Mouse (Mus musculus) layer of hippocampus, adult 9-10 months (tissue): Measurements from ENCODE around the gene Psmc5.
"Not testable (repeated sequence)": the region's sequence is repeated elsewhere in the genome, so short reads cannot be mapped to it uniquely, and the experiment has no call there.

Source experiments
- DNase-seq: peaks from one replicate; pipeline ENCODE4 v3.0.0; 2022; ENCODE audit warnings: low spot score

The Psmc5 gene

DNA sequence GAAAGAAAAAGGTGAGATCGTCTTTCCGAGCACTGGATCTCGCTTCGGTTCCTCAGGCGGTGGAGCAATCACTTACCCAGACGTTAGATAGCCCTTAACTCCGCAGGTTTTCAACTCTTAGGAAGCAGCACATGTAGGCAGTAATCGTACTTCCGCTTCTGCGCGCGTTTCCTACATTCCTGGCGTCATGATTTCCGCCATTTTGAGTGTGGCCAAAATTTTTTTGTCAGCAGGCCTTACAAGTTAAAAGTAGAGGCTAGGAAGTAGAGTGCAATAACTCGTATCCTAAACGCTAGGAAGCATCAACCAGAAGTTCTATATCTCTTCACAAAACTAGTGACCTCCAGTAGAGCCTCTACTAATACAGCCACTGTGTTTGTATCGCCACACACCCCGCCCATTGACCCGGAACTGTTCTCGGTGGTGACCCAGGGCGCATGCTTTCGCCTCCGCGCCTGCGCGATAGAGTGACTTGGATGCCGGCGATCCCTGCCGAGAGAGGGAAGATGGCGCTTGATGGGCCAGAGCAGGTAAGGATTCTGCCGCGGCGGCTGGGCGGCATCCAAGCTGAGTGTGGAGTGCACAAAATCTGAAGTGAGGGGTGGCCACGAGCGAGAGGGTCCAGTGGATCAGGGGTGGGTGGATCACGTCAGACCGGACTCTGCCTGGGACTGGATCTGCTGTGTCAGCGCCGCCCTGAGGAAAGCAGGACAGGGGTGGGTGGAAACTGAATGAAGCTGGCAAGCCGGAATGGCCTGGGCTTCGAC is at the start of gene Psmc5, which contains the start of gene Ftsj3:
Gene Psmc5, plus strand, starts transcription at position 470 of the 767 bp plus-strand sequence.
Gene Ftsj3, minus strand, starts transcription at position 395 of the 767 bp plus-strand sequence.
- DNase-seq = peak; percentile 99

DNA sequence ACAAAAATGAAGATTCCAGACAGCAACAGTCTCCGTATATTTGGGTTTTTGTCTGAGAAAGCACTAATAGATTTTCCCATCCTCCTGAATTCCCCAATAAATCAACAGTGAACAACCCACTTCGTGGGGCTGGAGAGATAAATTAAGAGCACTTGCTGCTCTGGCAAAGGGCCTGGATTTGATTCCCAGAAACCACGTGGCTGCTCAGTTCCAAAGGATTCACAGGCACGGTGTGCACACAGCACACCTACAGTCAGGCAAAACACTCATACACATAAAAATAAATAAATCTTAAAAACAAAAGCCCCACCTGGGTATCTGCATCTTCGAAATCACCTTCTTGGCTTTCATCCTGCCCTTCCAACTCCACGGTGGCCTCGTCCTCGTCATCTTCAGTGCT is 43.2 kb upstream of the Psmc5 start:
- DNase-seq = no peak

DNA sequence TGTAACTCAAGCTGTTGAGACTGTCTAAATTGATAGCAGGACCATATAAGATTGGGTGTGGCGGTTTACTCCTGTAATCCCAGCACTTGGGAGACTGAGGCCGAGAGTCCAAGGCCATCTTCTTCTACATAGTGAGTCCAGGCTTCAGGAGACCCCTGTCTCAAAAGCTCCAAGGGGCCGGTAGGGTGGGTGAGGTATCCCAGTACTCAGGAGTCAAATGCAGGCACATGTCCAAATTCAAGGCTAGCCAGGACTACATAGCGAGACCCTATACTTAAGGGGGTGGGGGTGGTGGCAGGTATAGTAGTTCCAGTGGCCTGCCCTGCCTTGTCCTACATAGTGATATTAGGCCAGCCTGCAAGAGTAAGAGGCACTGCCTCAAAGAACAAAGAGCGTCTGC is 41.1 kb upstream of the Psmc5 start:
- no peak for DNase-seq

DNA sequence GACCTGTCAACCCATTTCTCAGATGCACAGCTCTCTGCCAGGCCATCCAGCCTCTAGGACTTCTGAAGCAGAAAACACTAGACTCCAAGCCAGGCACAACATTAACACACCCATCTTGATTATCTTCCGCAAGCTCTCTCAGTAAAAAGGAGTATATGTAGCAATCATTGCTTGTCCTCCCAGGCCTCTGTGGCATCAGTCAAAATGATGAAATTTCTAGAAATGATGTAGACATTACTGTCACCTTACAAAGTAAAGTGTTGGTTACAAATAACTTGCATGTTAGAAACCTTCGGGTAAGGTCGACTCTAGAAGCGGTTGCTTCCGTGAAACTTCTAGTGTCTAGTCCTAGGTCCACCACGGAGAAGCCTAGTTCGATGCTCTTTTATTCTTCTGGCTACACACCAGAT is 40.5 kb upstream of the Psmc5 start:
- no peak for DNase-seq

DNA sequence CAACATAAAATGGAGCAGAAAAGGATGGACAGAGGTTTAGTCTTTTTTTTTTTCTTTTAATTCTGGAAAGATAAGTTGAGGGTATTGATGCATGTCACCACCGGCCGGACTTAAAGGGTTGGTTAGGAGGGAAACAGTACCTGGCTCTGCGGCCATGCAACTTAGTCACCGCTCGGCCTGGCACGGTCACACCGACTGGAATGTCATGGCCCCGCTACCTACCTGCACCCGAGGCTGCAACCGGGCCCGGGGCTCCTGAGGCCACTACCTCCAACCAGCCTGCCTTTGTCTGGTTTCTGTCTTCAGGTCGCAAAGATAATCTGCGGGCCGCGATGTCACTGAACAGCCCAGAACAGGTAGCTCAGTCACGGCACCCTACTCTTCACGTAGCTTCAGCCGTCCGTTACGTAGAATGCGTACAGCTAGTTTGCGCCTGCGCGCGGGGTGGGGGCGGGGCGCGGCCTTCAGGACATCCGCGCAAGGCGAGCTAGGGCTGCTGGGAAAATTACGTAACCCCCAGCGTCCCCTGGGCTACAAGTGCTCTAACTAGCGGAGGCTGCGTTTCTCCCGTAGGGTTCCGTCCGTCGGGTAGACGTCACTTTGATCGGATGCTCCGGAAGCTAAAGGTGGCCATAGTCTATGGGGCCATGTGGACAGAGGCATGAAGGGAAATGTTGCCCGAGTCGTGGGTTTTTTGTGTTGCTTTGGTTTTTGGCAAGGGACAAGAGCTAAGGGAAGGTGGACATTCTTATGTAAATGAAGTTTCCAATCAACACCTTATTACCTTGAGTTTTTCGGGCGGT is 39.8 kb upstream of the Psmc5 start, which contains the start of gene Ccdc47:
Gene Ccdc47, minus strand, starts transcription at position 418 of the 803 bp plus-strand sequence.
- peak; percentile 96 for DNase-seq

DNA sequence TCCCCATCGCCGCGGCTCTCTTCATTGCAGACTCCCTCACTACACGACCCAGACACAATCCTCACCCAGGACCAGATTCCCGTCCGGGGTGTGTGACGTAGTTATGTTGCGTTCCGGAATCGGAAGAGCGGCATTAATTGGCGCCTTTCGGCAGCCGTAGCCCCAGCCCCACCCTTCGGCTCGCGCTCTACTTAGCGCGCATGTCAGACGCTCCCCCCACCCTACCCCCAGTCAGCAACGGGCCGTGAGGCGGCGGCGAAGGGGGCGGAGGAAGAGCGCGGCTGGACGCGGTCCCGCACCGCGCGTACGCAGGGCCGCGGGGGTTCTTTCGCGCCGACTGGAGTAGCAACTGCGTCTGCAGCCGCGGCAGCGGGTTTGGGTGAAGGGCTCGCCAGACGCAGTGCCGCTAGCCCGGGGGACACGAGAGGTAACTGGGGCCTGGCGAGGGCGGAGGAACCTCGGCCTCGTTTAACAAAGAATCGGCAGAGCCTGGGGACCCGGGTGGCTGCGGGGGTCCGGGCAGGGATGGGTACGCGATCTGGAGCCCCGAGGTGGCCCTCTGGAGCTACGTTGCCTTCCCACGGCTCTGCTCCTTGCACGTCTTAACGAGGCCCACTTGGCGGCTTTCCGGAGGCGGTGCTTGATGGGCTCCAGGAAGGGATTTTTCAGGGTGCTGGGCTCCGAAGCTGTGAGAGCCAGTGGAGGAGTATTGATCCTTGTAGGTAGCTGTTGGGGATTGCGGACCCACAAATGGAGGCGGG is 39.0 kb upstream of the Psmc5 start, which contains the start of gene Ddx42:
Gene Ddx42, plus strand, starts transcription at position 197 of the 761 bp plus-strand sequence.
- peak; percentile 88 for DNase-seq

DNA sequence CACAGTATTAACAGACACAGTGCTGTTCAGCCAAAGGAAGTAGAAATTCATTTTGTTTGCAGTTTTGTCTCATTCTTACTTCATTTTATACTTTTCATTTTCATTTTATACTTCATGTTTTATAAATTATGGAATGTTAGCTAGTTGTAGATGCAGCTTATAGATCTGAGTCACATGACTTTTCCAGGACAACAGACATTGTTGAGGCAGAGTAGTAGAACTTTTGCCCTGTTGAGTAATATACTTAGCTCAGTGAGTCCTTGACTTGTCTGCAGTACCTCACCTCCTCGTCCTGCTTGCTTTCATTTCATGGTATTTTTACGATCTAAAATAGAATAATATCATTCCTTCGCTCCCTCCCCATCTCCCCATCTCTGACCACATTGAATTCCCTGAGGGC is 35.4 kb upstream of the Psmc5 start:
- no peak for DNase-seq

DNA sequence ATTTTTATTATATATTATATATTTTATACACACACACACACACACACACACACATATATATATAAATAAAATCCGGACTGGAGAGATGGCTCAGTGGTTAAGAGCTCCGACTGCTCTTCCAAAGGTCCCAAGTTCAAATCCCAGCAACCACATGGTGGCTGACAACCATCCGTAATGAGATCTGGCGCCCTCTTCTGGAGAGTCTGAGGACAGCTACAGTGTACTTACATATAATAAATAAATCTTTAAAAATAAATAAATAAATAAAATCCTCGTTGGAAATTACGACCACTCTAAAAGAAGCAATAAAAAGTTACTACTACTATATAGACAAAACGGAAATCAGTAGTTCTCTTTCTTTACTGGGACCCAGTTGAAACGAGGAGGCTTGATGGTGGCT is 22.0 kb upstream of the Psmc5 start:
- not testable (repeated sequence) for DNase-seq

DNA sequence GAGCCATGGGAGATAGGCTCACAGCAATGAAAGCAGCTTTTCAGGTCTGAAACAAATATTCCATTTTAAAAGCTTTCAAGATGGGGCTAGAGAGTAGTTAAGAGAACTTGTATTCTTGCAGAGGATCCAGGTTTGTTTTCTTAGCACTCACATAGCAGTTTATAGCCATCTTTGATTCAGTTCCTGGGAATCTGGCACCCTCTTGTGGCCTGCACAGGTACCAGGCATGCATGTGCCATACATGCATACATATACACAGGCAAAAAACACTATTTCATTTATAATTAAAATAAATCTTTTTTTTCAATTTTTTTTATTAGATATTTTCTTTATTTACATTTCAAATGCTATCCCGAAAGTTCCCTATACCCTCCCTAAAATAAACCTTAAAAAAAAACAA is 9.1 kb upstream of the Psmc5 start:
- no peak for DNase-seq

DNA sequence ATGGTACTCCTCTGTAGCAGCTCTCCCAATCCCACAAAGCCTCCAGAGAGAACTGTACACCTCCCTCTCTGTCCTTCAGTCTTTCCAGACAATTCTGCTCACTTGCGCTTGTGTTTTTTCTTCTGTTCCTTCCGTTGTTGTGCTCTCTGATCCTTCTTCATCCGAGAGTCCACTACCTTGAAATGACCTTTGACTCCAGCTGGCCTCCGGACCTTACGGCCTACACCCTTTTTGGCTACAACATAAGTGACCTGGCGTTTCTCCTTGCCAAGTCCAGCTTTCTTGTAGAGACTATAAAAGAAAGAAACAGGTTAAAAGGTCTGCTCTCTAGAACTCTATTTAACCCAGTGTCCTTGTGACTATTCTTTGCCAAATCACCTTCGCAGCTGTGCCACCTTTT is 6.6 kb upstream of the Psmc5 start:
- DNase-seq = no peak

DNA sequence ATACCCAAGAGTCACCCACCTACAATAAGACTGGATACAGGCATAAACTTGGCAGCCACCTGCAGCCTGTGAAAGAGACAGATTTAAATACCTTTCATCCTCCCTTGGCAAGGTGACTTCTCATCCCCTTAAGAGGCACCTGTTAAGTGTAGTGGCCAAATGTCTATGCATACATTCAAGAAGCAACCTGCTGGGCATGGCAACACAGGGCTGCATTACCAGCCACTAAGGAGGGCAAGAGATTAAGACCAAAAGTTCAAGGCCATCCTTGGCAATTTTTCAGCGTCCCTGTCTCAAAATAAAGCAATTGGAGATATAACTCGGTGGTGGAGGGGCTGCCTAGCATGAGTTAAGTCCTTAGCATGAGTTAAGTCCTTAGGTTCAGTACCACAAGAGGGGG is 1.2 kb upstream of the Psmc5 start:
- no peak for DNase-seq

DNA sequence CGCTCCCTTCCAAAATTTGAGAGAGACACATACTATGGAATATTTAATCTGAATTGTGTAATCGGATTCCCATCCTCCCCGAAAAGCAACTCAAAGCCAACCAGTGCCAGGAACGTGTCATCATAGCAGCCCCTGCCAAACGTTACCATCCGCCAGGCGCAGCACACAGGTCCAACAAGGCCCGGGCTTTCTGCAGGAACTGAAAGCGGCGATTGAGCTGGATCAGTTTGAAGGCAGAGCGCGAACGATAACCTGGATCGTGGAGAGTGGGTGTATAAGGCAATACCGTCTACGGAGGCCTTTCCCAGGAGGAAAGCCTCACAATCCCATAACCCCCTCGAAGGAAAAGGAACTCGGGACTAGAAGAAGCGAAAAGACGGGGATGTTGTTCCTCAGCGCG is 780 bp upstream of the Psmc5 start:
- no peak for DNase-seq

DNA sequence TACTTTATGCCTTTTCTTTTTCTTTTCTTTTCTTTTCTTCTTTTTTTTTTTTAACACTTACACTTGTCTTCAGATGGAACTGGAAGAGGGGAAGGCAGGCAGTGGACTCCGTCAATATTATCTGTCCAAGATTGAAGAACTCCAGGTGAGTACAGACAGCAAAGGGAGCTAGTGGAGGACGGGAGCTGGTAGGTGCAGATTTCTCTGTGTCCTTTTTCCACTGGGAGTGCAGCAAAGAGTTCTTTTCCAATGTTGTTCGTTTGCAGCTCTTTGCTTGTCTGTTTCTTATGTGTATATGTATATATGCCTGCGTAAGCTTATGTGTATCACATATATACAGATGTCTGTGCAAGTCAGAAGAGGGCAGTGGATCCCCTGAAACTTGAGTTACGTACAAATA is 821 bp downstream of the Psmc5 start:
- DNase-seq = no peak

DNA sequence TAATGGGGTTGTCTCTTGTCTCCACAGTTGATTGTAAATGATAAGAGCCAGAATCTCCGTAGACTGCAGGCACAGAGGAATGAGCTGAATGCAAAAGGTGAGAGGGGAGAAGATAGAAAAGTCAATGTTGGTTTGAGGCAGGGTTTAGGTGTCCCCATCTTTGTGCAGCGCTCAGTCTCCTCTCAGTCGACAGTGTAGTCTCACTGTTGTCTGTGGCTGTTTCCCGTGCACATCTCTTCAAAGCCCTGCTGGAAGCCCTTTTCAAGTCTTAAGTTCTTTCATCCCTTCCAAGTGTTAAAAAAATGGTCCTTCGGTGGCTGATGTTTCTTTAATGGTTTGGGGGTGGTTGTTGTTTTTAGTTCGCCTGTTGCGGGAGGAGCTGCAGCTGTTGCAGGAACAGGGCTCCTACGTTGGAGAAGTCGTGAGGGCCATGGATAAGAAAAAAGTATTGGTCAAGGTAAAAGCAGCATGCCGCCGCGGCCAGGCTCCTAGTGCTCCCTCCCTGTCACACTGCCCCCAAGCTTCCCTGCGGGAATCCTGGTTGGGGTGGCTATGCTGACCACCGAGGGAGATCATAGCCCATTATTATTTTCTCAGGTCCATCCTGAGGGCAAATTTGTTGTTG is 5.0 kb downstream of the Psmc5 start:
- no peak for DNase-seq

DNA sequence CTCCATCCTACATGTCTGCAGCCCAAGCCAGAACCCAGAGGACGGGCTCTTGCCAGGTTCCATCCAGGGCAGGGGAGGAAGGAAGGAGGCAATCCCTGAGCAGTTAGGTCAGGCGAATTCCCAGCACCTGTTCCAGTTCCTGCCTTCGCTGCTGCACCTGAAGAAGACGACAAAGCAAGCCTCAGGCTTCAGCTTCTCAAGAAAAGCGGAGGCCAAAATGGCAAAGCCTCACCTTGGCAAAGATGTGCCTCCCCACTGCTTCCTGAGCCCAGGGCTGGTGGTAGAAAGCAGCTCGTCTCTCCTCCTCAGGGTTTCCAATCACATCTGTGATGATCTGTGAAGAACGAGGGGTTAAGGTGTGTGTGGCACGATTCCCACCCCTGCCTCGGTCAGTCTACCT is 8.0 kb downstream of the Psmc5 start:
- DNase-seq = no peak

DNA sequence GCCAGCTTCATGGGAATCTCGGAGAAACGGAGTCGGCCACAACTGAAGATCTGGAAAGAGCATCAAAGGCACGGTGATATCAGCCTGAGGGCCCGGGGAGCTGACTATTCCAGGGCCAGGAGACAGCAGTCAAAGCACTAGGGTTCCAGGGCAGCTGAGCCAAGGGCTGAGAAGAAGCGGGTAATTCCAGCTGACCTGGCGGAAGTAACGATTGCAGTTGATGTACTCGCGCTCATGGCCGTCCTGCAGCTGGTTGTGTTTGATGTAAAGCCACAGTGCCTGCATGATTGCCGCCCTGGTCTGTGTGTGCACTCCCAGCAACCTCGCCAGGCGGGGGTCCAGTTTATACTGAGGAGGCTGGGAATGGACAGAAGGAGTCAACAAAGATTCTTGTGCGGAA is 9.0 kb downstream of the Psmc5 start:
- no peak for DNase-seq

DNA sequence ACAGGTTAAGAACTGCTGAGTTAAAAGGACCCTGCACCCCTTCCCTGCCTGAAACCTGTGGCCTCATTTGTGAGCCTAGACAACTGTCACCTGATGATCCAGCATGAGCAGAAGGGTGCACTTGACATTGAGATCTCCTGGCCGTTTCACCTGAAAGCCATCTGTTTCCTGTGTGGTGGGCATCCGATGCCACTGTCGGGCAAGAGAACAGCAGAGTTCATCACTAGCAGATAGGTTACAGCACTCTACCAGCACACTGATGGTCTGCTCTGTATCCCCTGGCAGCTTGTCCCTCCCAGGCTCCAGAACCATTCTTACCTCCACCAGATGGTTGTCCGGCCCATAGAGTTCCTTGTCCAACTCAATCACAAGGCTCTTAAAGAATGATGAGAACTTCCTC is 9.6 kb downstream of the Psmc5 start:
- DNase-seq = no peak

DNA sequence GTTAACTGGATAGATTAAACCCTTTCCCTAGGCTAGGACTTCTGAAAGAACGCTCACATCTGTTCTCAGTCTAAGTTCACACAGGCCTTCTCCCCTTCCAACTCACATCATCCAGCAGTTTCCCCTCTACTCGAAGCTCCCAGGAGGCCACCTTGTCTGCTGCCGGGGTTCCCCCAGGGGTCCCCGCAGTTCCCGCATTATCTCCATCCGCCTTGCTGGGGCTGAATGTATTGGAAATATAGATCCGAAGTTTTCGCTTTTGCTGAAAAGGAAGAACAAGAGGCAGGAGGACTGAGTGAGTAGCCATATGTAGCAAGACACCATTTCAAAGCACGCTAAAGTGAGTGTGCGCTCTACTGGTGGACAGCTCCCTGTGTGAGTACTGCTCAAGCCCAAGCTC is 10.5 kb downstream of the Psmc5 start:
- no peak for DNase-seq

DNA sequence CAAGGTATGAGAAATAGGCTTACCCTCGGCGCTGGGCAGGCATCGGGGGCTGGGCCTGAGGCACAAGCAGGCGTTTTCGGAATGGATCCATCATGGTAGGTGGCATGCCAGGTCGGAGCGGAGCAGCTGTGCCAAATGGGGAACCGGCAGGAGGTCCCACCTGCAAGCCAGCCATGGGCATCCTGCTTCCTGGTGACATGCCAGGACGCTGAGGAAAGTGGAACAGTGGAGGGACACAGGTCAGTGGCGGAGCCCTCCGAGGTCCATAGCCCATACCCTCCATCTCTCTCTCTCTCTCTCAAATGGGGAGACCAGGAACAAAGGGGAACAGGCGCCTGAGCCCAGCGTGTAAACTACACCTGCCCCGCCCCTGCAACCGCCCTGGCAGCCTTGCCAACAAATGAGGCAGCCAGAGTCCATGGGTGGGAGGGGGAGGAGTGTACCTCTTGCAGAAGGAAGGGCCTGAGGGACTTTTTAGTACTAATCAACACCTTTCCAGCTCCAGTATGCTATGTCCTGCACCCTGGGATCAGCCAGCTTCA is 11.4 kb downstream of the Psmc5 start:
- DNase-seq = no peak

DNA sequence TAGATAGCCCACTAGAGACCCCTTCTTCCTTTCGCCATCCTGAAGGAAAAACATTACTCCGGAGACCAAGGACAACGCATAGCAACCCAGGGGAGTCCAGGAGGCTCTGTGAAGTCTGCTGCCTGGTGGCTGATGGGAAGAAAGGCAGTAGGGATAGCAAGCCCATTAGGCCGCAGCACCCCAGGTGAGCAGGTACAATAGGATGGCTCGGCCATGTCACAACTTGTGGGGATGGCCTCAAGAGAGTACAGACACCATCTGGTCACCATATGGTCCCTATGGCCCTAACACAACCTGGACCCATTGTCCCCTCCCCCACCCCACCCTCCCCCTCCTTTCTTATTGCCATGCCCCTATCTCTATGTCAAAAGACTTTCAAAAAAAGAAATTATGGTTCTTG is 11.9 kb downstream of the Psmc5 start:
- DNase-seq = no peak

DNA sequence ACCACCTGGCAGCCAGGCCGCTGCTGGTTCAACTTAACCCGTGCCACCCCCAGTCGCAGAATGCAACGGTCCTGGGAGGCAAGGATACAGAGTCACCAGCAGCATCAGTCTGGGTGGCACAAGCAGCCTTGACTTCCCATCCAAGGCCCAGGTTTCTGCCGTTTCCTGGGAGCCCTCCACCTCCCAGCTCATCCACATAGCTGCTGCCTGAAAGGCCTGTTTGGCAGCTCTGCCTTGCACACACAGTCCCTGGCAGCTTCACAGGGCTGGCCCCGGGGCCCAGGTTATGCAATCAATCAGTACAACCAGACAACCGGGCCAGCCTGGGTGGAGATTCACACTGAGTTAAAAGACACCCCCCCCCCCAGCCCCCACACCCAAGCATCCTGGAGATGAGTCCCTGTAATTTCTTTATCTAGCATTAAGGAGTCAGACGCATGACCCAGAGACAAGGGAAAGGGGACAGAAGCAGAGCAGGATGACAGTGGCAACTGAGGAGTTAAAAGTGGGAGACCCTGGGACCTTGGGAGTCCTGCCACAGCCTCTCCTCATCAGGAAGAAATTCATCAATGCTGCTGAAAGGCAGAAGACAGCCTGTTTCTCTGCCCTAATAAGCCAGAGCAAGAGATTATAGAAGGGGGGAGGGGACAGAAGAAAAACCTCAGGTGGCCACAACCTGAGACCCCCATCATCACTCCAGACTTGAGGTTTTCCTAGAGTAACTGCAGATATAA is 12.5 kb downstream of the Psmc5 start:
- no peak for DNase-seq
